Mouse (Mus musculus) forebrain, embryonic 12.5 days (tissue): Measurements from ENCODE around the gene Fyb. TPM values are rescaled to one million over a fixed set of nuclear protein-coding genes. Genes with fewer than 3 reads are reported as not detected.
"Not testable (repeated sequence)": the region's sequence is repeated elsewhere in the genome, so short reads cannot be mapped to it uniquely, and the experiment has no call there.

Experiments used
- ATAC-seq: fragments of 200-750 bp; cut with Nextera tagmentation; 2 replicates; pipeline ENCODE4 v1.8.0; 2017; ENCODE audit warnings: moderate TSS enrichment; ENCODE audit not compliant: low FRiP score
- H3K27ac ChIP-seq: fragments of 300-500 bp; sonication (generic); 2 replicates; pipeline ENCODE4 v1.5.1; 2016; ENCODE audit warnings: mild to moderate bottlenecking
- H3K27me3 ChIP-seq: fragments of 300-500 bp; sonication (generic); 2 replicates; pipeline ENCODE4 v1.6.1; 2016; ENCODE audit warnings: mild to moderate bottlenecking
- H3K36me3 ChIP-seq: fragments of 300-500 bp; sonication (generic); replicated peaks from 2 replicates; pipeline ENCODE4 v1.6.1; 2016; ENCODE audit warnings: mild to moderate bottlenecking
- H3K4me1 ChIP-seq: fragments of 300-500 bp; sonication (generic); 2 replicates; pipeline ENCODE4 v1.6.1; 2016
- H3K4me2 ChIP-seq: fragments of 300-500 bp; sonication (generic); 2 replicates; pipeline ENCODE4 v1.6.1; 2016; ENCODE audit warnings: mild to moderate bottlenecking, moderate library complexity
- H3K4me3 ChIP-seq: fragments of 300-500 bp; sonication (generic); replicated peaks from 2 replicates; pipeline ENCODE4 v1.5.1; 2016; ENCODE audit warnings: mild to moderate bottlenecking
- H3K9ac ChIP-seq: fragments of 300-500 bp; sonication (generic); 2 replicates; pipeline ENCODE4 v1.6.1; 2016; ENCODE audit warnings: mild to moderate bottlenecking
- H3K9me3 ChIP-seq: fragments of 300-500 bp; sonication (generic); 2 replicates; pipeline ENCODE4 v1.6.1; 2016
- WGBS: fragments of 180-500 bp; shearing (Covaris S2); methylation state at CpG from one replicate; pipeline ENCODE4 v1.1.7; 2016; 5-methylcytosine and 5-hydroxymethylcytosine counted together
- polyA plus RNA-seq: library from polyadenylated mRNA; unstranded; fragments of >200 nt; fragmentation: Nextera tagmentation; extraction: Ambion mirVana; gene quantifications from 2 replicates; pipeline ENCODE4 v1.2.1, GENCODE M21; 2016

The Fyb gene
- polyA plus RNA-seq, 1 experiment from 2014 or later = 3.2 TPM

- H3K9me3 ChIP-seq, H3K4me1 ChIP-seq, ATAC-seq, H3K9ac ChIP-seq, H3K27me3 ChIP-seq, H3K36me3 ChIP-seq, H3K4me2 ChIP-seq, H3K27ac ChIP-seq, H3K4me3 ChIP-seq: not testable (repeated sequence)
- 96% methylated on average over 7 of the region's 7 CpGs for WGBS
Observed at GRCm38 (mm10) chr15:6586351-6586750, 63.7 kb downstream of the Fyb start.

GRCm38 (mm10) chr15:6587526-6587925, 64.9 kb downstream of the Fyb start:
- no peaks in the 10 kb centered on the region for H3K4me1 ChIP-seq
- no peak overlapping the region for H3K27ac ChIP-seq
- H3K4me2 ChIP-seq = no peak overlapping the region
- H3K36me3 ChIP-seq = no peaks in the 10 kb centered on the region
- no peaks in the 10 kb centered on the region for H3K27me3 ChIP-seq
- WGBS = 77% methylated on average over 3 of the region's 3 CpGs
- ATAC-seq = no peak
- H3K9me3 ChIP-seq = no peaks in the 10 kb centered on the region
- H3K9ac ChIP-seq = no peak overlapping the region
- no peak overlapping the region for H3K4me3 ChIP-seq

GRCm38 (mm10) chr15:6588192-6588591, 65.5 kb downstream of the Fyb start:
- H3K4me1 ChIP-seq = no peaks in the 10 kb centered on the region
- ATAC-seq = no peak
- H3K27ac ChIP-seq = no peak overlapping the region
- H3K9ac ChIP-seq = no peak overlapping the region
- 76% methylated on average over 7 of the region's 7 CpGs for WGBS
- H3K27me3 ChIP-seq = no peaks in the 10 kb centered on the region
- H3K9me3 ChIP-seq = no peaks in the 10 kb centered on the region
- no peak overlapping the region for H3K4me3 ChIP-seq
- no peaks in the 10 kb centered on the region for H3K36me3 ChIP-seq
- no peak overlapping the region for H3K4me2 ChIP-seq

GRCm38 (mm10) chr15:6590846-6591451, 68.3 kb downstream of the Fyb start:
- H3K4me2 ChIP-seq = no peak overlapping the region
- WGBS = 89% methylated on average over 4 of the region's 4 CpGs

GRCm38 (mm10) chr15:6591527-6591926, 68.9 kb downstream of the Fyb start:
- Histone ChIP-seq H3K9me3 (no peaks in the 10 kb centered on the region), H3K9ac (no peak overlapping the region), H3K4me1 (no peaks in the 10 kb centered on the region), H3K4me2 (no peak overlapping the region), H3K4me3 (no peak overlapping the region), H3K27me3 (no peaks in the 10 kb centered on the region), H3K27ac (no peak overlapping the region), H3K36me3 (no peaks in the 10 kb centered on the region)
- WGBS = 65% methylated on average over 1 of the region's 1 CpGs
- no peak for ATAC-seq

More at GRCm38 (mm10) chr15:6590846-6591451, 68.3 kb downstream of the Fyb start:
- Histone ChIP-seq H3K9ac (no peak overlapping the region), H3K36me3 (no peaks in the 10 kb centered on the region), H3K9me3 (no peaks in the 10 kb centered on the region), H3K27ac (no peak overlapping the region), H3K4me3 (no peak overlapping the region), H3K4me1 (no peaks in the 10 kb centered on the region), H3K27me3 (no peaks in the 10 kb centered on the region)
- ATAC-seq = no peak

GRCm38 (mm10) chr15:6592561-6593253, 70.1 kb downstream of the Fyb start:
- Histone ChIP-seq H3K4me3 (no peak overlapping the region), H3K36me3 (no peaks in the 10 kb centered on the region), H3K27ac (no peak overlapping the region), H3K4me1 (no peaks in the 10 kb centered on the region), H3K4me2 (no peak overlapping the region), H3K27me3 (no peaks in the 10 kb centered on the region), H3K9me3 (no peaks in the 10 kb centered on the region), H3K9ac (no peak overlapping the region)
- WGBS = 85% methylated on average over 5 of the region's 5 CpGs
- ATAC-seq = no peak

- Histone ChIP-seq H3K27me3 (no peaks in the 10 kb centered on the region), H3K36me3 (no peaks in the 10 kb centered on the region), H3K4me1 (no peaks in the 10 kb centered on the region), H3K9ac (no peak overlapping the region), H3K4me2 (no peak overlapping the region), H3K4me3 (no peak overlapping the region), H3K27ac (no peak overlapping the region), H3K9me3 (no peaks in the 10 kb centered on the region)
- WGBS = 82% methylated on average over 1 of the region's 1 CpGs
- no peak for ATAC-seq
Observed at GRCm38 (mm10) chr15:6593254-6593623, 70.6 kb downstream of the Fyb start.

- H3K36me3 ChIP-seq = no peaks in the 10 kb centered on the region
- H3K4me1 ChIP-seq = no peaks in the 10 kb centered on the region
- ATAC-seq = no peak
- no peak overlapping the region for H3K27ac ChIP-seq
- no peak overlapping the region for H3K4me2 ChIP-seq
- H3K4me3 ChIP-seq = no peak overlapping the region
- no peaks in the 10 kb centered on the region for H3K9me3 ChIP-seq
- H3K27me3 ChIP-seq = no peaks in the 10 kb centered on the region
- no peak overlapping the region for H3K9ac ChIP-seq
- 84% methylated on average over 3 of the region's 3 CpGs for WGBS
Observed at GRCm38 (mm10) chr15:6598626-6599025, 76.0 kb downstream of the Fyb start.

- no peaks in the 10 kb centered on the region for H3K36me3 ChIP-seq
- H3K4me3 ChIP-seq = no peak overlapping the region
- no peaks in the 10 kb centered on the region for H3K4me1 ChIP-seq
- ATAC-seq = no peak
- 78% methylated on average over 1 of the region's 1 CpGs for WGBS
- no peak overlapping the region for H3K4me2 ChIP-seq
- H3K27ac ChIP-seq = no peak overlapping the region
- H3K9me3 ChIP-seq = no peaks in the 10 kb centered on the region
- H3K27me3 ChIP-seq = no peaks in the 10 kb centered on the region
- H3K9ac ChIP-seq = no peak overlapping the region
Observed at GRCm38 (mm10) chr15:6600314-6600713, 77.7 kb downstream of the Fyb start.

- H3K9me3 ChIP-seq = no peaks in the 10 kb centered on the region
- ATAC-seq = no peak
- H3K4me1 ChIP-seq = no peaks in the 10 kb centered on the region
- no peak overlapping the region for H3K4me2 ChIP-seq
- H3K27ac ChIP-seq = no peak overlapping the region
- H3K36me3 ChIP-seq = no peaks in the 10 kb centered on the region
- no peaks in the 10 kb centered on the region for H3K27me3 ChIP-seq
- WGBS = 71% methylated on average over 6 of the region's 6 CpGs
- H3K9ac ChIP-seq = no peak overlapping the region
- no peak overlapping the region for H3K4me3 ChIP-seq
Observed at GRCm38 (mm10) chr15:6601330-6601729, 78.7 kb downstream of the Fyb start.

- Histone ChIP-seq H3K4me3 (no peak overlapping the region), H3K27ac (no peak overlapping the region), H3K27me3 (no peaks in the 10 kb centered on the region), H3K9ac (no peak overlapping the region), H3K9me3 (no peaks in the 10 kb centered on the region), H3K4me1 (no peaks in the 10 kb centered on the region), H3K36me3 (no peaks in the 10 kb centered on the region), H3K4me2 (no peak overlapping the region)
- WGBS = 92% methylated on average over 4 of the region's 4 CpGs
- ATAC-seq = no peak
Observed at GRCm38 (mm10) chr15:6602003-6602402, 79.3 kb downstream of the Fyb start.

GRCm38 (mm10) chr15:6610703-6611102, 88.0 kb downstream of the Fyb start:
- H3K27ac ChIP-seq = no peak overlapping the region
- H3K9me3 ChIP-seq = no peaks in the 10 kb centered on the region
- no peak overlapping the region for H3K9ac ChIP-seq
- no peaks in the 10 kb centered on the region for H3K27me3 ChIP-seq
- ATAC-seq = no peak
- no peak overlapping the region for H3K4me3 ChIP-seq
- no peaks in the 10 kb centered on the region for H3K36me3 ChIP-seq
- H3K4me1 ChIP-seq = no peaks in the 10 kb centered on the region
- no peak overlapping the region for H3K4me2 ChIP-seq
- 88% methylated on average over 5 of the region's 5 CpGs for WGBS

GRCm38 (mm10) chr15:6612835-6613234, 90.2 kb downstream of the Fyb start:
- H3K9ac ChIP-seq = no peak overlapping the region
- H3K9me3 ChIP-seq = no peaks in the 10 kb centered on the region
- no peak overlapping the region for H3K4me2 ChIP-seq
- 92% methylated on average over 3 of the region's 3 CpGs for WGBS
- H3K27ac ChIP-seq = no peak overlapping the region
- ATAC-seq = no peak
- no peak overlapping the region for H3K4me3 ChIP-seq
- H3K27me3 ChIP-seq = no peaks in the 10 kb centered on the region
- H3K36me3 ChIP-seq = no peaks in the 10 kb centered on the region
- no peaks in the 10 kb centered on the region for H3K4me1 ChIP-seq
